Mouse (Mus musculus): Measurements from ENCODE around the gene Acad12. TPM values are rescaled to one million over a fixed set of nuclear protein-coding genes. Genes with fewer than 3 reads are reported as not detected.

The Acad12 gene
- polyA plus RNA-seq, 1 experiment from 2014 or later = 6.7 TPM

DNA sequence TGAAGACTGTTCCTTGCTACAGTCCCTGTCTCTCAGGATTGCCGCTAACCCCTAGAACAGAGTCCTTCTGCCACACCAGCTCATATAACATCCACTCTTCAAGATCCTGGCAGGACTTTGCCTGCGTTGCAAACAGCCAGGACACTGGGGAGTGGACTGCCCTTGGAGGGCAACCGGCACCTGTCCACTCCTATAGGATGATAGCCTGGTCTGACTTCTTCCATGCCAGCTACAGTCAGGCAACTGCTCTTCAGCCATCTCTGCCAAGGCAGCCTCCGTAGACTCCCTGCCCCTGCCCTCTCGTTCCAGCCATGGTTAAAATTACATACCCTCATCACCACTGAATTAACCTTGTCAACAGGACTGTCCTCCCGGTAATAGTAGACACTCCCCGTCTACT is 69.5 kb downstream of the Acad12 start:
- 79% methylated on average over 7 of the region's 7 CpGs for WGBS

DNA sequence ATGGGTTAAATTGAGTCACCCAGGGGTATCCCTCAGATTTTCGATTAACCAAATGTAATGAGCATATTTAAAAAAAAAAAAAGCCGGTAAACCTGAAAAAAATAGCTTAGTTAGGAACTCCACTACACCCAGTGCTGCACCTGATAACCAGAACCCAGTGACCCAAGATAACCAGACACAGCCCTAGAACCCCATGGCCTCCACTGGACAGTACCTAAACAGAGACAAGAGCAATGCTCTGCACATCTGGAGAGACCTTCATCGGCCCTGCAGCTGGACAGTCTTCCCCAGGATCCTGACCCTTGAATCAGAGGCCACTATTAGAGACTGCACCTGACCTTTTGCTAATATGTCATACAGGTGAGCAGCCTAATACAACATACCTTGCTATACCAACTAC is 71.7 kb downstream of the Acad12 start:
- Histone ChIP-seq H3K4me3 (ENCODE audit: low read length) (no peak overlapping the region), H3K36me3 (ENCODE audit: control insufficient read depth, insufficient read depth) (no peaks in the 10 kb centered on the region), H3K27ac (ENCODE audit: low read length) (no peak overlapping the region), H3K9me3 (replicated peaks; ENCODE audit: control insufficient read depth, low read length) (0 out of 2 replicates have a peak, but pooled peaks cover 5% of the 10 kb centered on the region), H3K4me1 (ENCODE audit: control insufficient read depth, insufficient read depth, low read length) (peaks cover 19% of the 10 kb centered on the region), H3K9ac (ENCODE audit: low read length) (no peak overlapping the region), H3K4me2 (ENCODE audit: low read depth, low read length) (no peak overlapping the region), H3K27me3 (ENCODE audit: control insufficient read depth, insufficient read depth, low read length) (no peaks in the 10 kb centered on the region)
- no peak for ATAC-seq (replicated peaks; ENCODE audit: extremely low read depth, insufficient read depth, low FRiP score)
- WGBS = 92% methylated on average over 3 of the region's 3 CpGs

More for the DNA sequence above, 69.5 kb downstream of the Acad12 start:
- H3K4me3 ChIP-seq (ENCODE audit: low read length) = no peak overlapping the region
- H3K9ac ChIP-seq (ENCODE audit: low read length) = no peak overlapping the region
- H3K4me1 ChIP-seq (ENCODE audit: control insufficient read depth, insufficient read depth, low read length) = peaks cover 12% of the 10 kb centered on the region
- no peaks in the 10 kb centered on the region for H3K27me3 ChIP-seq (ENCODE audit: control insufficient read depth, insufficient read depth, low read length)
- 0 out of 2 replicates have a peak, but pooled peaks cover 5% of the 10 kb centered on the region for H3K9me3 ChIP-seq (replicated peaks; ENCODE audit: control insufficient read depth, low read length)
- H3K27ac ChIP-seq (ENCODE audit: low read length) = no peak overlapping the region
- ATAC-seq (replicated peaks; ENCODE audit: extremely low read depth, insufficient read depth, low FRiP score) = no peak
- no peak overlapping the region for H3K4me2 ChIP-seq (ENCODE audit: low read depth, low read length)
- no peaks in the 10 kb centered on the region for H3K36me3 ChIP-seq (ENCODE audit: control insufficient read depth, insufficient read depth)

Other genes with a start within 250 kb of the Acad12 start
- 85.0 and 86.3 TPM in 2 replicates for gene Trafd1, start 233.3 kb downstream of the Acad12 start, polyA plus RNA-seq (2015; fragmentation: Nextera tagmentation; extraction: Ambion mirVana)
- 35.5 and 36.3 TPM in 2 replicates for gene Naa25, start 221.0 kb downstream of the Acad12 start, polyA plus RNA-seq (2015; fragmentation: Nextera tagmentation; extraction: Ambion mirVana)
- gene Tmem116, start 167.0 kb downstream of the Acad12 start, polyA plus RNA-seq (2015; fragmentation: Nextera tagmentation; extraction: Ambion mirVana) = 4.5 and 4.8 TPM in 2 replicates
- gene Erp29, start 166.4 kb downstream of the Acad12 start, polyA plus RNA-seq (2015; fragmentation: Nextera tagmentation; extraction: Ambion mirVana) = 128 and 131 TPM in 2 replicates
- gene Adam1b, start 115.5 kb downstream of the Acad12 start, polyA plus RNA-seq (2015; fragmentation: Nextera tagmentation; extraction: Ambion mirVana) = 0.12 and 0.14 TPM in 2 replicates
- 0.54 and 1.3 TPM in 2 replicates for gene Adam1a, start 73.5 kb downstream of the Acad12 start, polyA plus RNA-seq (2015; fragmentation: Nextera tagmentation; extraction: Ambion mirVana)
- gene Gm42878, start 73.5 kb downstream of the Acad12 start, polyA plus RNA-seq (2015; fragmentation: Nextera tagmentation; extraction: Ambion mirVana) = 0.32 TPM in 1 of 2 replicates, not detected in the other
- gene Mapkapk5, start 73.0 kb downstream of the Acad12 start, polyA plus RNA-seq (2015; fragmentation: Nextera tagmentation; extraction: Ambion mirVana) = 36.6 and 39.3 TPM in 2 replicates
- 132 and 133 TPM in 2 replicates for gene Aldh2, start 25.1 kb downstream of the Acad12 start, polyA plus RNA-seq (2015; fragmentation: Nextera tagmentation; extraction: Ambion mirVana)
- gene Acad10, start 41.6 kb upstream of the Acad12 start, polyA plus RNA-seq (2015; fragmentation: Nextera tagmentation; extraction: Ambion mirVana) = 2.2 and 2.6 TPM in 2 replicates
- 29.0 and 30.0 TPM in 2 replicates for gene Brap, start 41.6 kb upstream of the Acad12 start, polyA plus RNA-seq (2015; fragmentation: Nextera tagmentation; extraction: Ambion mirVana)
- gene Atxn2, start 92.4 kb upstream of the Acad12 start, polyA plus RNA-seq (2015; fragmentation: Nextera tagmentation; extraction: Ambion mirVana) = 36.0 and 38.4 TPM in 2 replicates
- 12.0 and 13.3 TPM in 2 replicates for gene Sh2b3, start 218.7 kb upstream of the Acad12 start, polyA plus RNA-seq (2015; fragmentation: Nextera tagmentation; extraction: Ambion mirVana)
- 15.3 and 19.4 TPM in 2 replicates for gene Pheta1, start 230.0 kb upstream of the Acad12 start, polyA plus RNA-seq (2015; fragmentation: Nextera tagmentation; extraction: Ambion mirVana)

All from heart, embryonic 16.5 days (tissue).